Mouse (Mus musculus) mouse trophoblast stem cell (cell line): ENCODE results near the gene Uprt.

Source experiments
- in situ Hi-C, 2 experiments: fragments of 300-500 bp; cut with MseI, MboI; formaldehyde crosslinking; loops; 2 replicates in 1 of 2; 3 replicates in 1 of 2; pipeline ENCODE4 v1.15.1; 2025

The Uprt gene

GRCm38 (mm10) chrX:104482572-104483443 lies at the start of gene Uprt:
Gene Uprt (plus strand): TSS chrX:104482818.
- in situ Hi-C loops = no loop called here

DNA sequence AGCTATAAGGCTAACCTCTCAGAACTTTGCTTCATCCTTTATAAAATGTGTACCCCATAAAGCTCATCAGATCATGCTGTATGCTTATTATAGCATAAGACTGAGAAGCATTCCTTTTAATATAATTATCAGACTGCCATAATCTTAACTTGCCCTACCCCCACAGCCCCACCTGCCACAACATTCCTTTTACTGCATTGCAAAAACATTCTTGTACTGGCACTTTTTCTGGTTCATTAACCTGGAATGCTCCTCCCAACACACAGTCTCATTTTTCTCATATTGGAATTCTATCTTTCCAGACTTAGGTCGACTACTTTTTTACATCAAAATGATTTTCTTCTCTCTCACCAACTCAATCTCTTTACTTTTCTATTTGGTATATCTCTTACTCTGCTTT lies 49.2 kb upstream of the Uprt start:
- in situ Hi-C loops = no loop called here

GRCm38 (mm10) chrX:104452433-104452832 lies 30.2 kb upstream of the Uprt start:
- in situ Hi-C loops = no loop called here

- in situ Hi-C loops = no loop called here
Measured at GRCm38 (mm10) chrX:104461755-104462154, 20.9 kb upstream of the Uprt start.

DNA sequence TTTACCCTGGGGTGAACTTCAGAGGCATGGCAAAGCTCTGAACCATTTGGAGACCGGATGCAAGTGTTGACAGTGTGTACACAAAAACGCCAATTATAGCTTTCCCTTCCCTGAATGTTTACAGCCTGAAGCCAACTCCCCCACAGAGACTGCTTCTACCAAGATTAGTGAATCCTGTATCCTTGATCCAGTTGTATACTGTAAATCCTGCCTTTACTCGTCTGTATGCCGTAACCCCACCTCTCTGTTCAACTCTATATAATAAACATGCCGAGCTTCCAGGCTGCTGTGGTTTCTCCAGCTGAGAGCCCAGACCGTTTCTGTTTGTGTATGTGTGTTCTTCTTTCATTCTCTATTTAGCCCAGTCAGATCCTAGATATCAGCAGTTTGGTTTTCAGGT lies 18.2 kb upstream of the Uprt start:
- in situ Hi-C loops = no loop called here

- in situ Hi-C loops = no loop called here
Measured at GRCm38 (mm10) chrX:104478041-104478440, 4.6 kb upstream of the Uprt start.

DNA sequence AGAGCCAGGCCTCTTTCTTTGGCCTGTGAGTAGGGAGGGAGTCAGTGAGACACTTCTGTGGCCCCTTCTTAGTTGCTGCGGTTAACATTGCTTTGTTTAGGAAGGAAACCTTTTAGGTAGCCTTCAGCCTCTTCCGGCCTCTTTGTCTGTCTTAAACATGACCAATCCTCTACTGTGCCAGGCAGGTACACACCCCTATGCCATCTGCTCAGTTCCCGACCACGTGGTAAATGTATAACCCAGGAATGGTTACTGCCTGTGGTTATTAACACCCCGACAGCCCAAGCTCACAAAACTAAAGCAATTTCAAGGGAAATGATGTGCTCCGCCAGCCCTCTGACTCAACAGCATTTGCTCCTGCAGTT lies 808 bp downstream of the Uprt start:
- in situ Hi-C loops = no loop called here

DNA sequence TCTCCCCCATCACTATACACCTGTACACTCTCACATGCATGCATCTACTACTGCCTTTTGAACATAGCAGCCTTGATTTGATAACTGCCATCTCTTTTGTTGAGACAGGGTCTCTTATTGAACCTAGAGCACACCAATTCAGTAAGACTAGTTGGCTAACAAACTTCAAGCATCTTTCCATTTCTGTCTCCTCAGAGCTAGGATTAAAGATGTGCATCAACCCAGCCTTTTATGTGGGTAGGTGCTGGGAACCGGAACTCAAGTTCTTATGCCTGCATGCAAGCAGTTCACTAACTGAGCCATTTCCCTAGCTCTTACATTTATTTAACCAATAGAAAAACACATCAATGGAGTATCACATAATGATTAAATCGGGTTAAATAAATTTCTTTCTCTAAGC lies 3.0 kb downstream of the Uprt start:
- in situ Hi-C loops = no loop called here

DNA sequence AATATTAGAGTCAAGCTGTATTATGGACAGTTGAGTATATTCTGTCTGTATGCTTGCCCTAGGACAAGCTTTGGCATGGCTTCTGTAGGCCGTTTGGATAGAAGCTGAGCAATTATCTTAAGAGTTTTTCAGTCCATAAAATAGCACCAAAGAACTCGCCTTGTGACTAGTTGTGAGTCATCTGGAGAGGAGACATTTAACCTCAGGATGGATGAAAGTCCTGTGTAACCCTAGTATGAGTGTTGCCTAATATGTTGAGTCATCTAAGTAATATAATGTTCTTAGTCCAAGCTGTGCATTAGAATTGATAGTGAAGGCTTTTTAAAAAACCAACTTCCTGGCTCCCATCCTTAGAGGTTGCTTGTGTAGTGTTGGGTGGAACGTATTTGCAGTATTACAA lies 5.4 kb downstream of the Uprt start:
- in situ Hi-C loops = no loop called here

- in situ Hi-C loops = no loop called here
Measured at GRCm38 (mm10) chrX:104488870-104489467, 6.4 kb downstream of the Uprt start.

DNA sequence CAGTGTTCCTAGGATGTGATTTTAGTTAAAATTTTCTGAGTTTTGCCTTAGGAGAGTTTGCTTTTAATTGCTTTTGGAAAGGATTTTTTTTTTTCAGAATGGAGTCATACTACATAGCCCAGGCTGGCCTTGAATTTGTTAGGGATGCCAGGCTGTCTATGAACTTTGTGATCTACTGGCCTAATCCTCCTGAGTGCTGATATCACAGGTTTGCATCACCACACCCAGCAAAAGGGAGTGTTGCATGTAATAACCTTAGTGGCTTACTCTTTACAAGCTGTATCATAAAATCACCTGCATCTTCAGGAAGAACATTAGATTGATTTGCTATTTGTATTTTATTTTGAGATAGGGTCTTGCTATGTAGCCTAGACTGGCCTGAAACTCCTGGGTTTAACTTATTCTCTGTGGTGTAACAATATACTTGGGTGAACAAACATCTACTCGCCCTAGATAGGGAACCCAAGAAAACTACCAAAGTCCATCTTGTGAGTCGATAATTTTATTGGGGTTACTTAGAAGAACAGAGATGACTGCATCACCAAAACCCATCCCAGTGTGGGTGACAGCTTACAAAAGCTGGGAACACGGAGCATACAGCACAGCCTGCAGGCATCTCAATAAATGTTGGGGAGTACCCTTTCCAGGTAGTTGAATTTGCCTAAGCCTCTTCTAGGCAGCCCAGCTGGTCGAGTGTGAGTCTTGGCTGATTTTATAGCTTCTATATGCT lies 7.2 kb downstream of the Uprt start:
- in situ Hi-C loops = no loop called here

DNA sequence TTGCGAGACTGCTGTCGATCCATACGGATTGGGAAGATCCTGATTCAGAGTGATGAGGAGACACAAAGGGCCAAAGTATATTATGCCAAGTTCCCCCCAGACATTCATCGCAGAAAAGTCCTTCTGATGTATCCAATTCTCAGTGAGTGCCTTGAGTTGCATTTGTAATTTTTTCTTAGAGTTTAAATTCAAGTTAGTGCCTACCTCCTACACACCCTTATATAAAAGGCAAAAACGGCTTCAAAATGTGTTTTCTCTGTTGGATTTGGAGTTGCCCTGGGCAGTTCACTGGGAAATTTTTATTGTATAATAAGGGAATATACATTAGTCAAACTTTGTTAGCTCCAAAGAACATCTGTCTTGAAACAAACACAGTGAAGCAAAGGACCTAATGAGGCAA lies 19.1 kb downstream of the Uprt start:
- in situ Hi-C loops = no loop called here

GRCm38 (mm10) chrX:104542635-104543034 lies 60.0 kb downstream of the Uprt start:
- in situ Hi-C loops = no loop called here

DNA sequence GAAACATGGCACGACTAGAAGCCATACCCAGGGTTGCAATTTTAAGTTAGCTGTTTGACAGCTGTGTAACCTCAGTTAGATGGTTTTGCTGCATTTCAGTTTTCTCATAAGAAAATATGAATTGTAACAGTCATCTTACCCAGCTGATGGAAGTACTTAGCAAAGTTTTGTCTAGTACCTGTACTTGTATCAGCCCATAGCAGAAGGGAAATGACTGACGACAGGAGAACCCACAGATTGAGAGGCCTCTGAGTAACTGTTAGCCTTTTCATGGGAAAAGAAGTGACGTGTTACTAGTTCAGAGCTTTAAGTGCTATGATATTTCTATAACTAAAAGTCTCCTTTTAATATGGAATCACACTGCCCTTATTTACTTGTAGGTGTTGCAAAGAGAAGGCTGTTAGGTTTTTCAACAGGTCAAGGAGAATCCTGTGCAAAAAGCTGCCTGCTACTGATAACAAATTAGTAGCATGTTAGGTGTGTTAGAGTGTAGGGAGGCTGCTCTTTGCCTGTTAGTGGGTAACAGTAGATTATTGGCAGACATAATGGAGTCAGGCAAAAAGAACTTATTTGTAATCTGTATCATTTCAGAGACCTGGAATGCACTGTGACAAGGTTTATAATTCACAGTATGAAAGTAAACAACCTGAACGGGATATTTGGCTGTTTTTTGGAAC lies 61.4 kb downstream of the Uprt start:
- in situ Hi-C loops = no loop called here

DNA sequence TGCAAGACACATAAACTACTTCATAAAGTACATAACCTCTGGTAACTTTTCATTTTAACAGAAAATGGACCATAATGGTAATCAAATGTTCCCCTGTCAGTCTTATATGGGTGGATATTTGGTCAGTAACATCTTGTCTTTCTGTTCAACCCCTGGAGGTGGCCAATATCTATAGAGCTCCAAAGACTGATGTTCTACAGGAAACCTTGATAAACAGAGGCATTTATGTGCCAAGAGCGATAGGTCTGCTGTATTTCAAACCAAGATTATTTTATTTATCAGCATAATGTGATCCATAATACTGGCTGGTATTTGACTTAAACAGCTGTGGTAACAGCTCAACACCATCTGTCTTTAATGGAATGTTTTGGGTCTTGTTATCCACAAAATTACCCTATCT lies 62.7 kb downstream of the Uprt start:
- in situ Hi-C loops = no loop called here
